Mouse (Mus musculus): ENCODE measurements around the gene Neurog3.

GRCm38 (mm10) chr10:62128316-62128951 is 4.5 kb upstream of the Neurog3 start:
- TF ChIP-seq EP300 (IDR thresholded peaks at IDR 0.05; ENCODE audit: low read depth) (no peak), CTCF (IDR thresholded peaks at IDR 0.05; ENCODE audit: low read depth) (no peak)

Measured in heart, postnatal 0 days (tissue).